Mouse (Mus musculus) gastrocnemius, postnatal 14 days (tissue): ENCODE results near the gene Kcmf1. TPM values are rescaled to one million over a fixed set of nuclear protein-coding genes. Genes with fewer than 3 reads are reported as not detected.

Source experiments
- DNase-seq: peaks from one replicate; pipeline ENCODE4 v3.0.0; 2021; ENCODE audit warnings: mixed read lengths
- intact Hi-C: fragments of 180-260 bp; cut with DNase I; formaldehyde crosslinking; loops from one replicate; pipeline ENCODE4 v1.15.1; 2025; ENCODE audit warnings: low total_unique reads
- total RNA-seq, 2 experiments: library from RNA; stranded (reverse); gene quantifications; 2 replicates each; pipeline ENCODE4 v1.2.3; 2021

Kcmf1 gene
- total RNA-seq, 2 experiments from 2014 or later = 78.7 to 84.8 TPM

DNA sequence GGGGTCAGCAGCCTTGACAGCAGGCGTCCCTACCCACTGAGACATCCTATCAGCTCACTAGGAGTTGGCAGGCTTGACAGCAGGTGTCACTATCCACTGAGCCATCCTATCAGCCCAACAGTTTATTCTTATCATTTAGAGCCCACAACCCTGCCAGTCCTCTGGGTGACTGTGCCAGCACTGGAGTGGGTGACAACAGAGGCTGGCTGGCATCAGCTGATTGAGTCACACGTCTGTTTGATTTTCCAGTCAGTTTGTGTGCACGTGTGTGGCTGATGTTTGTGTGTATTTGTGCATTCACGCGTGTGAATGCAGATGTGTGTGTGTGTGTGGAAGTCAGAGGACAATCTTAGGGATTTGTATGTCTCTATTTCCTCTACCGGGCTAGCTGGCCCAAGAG lies 97.7 kb downstream of the Kcmf1 start:
- intact Hi-C loops = no loop called here
- DNase-seq = no peak

DNA sequence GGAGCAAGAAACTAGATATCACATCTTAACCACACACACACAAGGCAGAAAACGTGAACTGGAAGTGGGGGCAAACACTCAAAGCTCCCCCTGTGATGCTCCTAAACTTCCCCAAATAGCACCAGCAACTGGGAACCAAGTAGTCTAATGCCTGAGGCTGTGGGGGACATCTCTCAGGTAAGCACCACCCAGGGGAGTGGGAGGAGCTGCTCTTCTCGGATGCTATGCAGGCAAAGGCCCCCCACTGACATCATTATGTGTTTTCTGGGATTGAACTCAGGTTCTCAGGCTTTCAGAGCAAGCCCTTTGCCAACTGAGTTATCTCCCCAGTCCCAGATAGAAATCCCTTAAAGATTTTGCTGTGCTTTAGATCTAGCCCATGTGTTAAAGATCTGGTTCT lies 99.1 kb downstream of the Kcmf1 start:
- no peak for DNase-seq
- intact Hi-C loops = no loop called here

DNA sequence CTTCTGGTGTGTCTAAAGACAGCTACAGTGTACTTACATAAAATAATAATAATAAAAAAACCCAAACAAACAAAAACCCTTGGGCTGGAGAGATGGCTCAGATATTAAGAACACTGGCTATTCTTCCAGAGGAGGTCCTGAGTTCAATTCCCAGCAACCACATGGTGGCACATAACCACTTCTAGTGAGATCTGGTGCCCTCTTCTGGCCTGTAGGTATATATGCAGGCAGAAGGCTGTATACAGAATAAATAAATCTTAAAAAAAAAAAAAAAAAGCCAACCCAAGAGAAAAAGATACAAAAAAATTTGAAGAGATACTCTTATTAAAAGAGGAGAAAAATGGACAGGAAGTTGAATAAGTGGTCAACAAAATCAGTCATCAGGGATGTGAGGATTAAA lies 102.0 kb downstream of the Kcmf1 start:
- intact Hi-C loops = loop anchor here (5.0 kb wide), 1 partner anchor 165 kb away; no protein-coding TSS in a partner anchor
- no peak for DNase-seq

DNA sequence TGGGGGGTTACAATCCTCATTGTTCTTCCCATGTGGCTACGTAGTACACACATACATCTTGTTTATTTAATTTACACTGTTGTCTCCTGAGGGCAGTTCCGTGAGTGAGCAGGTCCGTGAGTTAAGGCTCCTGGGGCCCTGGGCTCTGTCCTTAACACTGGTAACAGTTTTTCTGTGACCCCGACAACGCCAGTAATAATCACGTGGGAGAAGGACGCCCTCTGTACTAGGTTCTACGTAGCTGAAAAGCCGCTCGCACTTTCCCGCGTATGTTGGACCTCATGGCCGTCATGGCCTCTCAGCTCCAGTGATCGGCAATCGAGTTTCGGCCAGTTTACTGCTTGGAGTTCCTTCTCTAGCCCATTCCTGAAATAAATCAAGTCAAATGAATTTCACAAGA lies 104.3 kb downstream of the Kcmf1 start:
- no peak for DNase-seq
- intact Hi-C loops = loop anchor here (5.0 kb wide), 1 partner anchor 163 kb away; no protein-coding TSS in a partner anchor

GRCm38 (mm10) chr6:72794870-72795269 lies 104.9 kb downstream of the Kcmf1 start:
- DNase-seq = no peak
- intact Hi-C loops = loop anchor here (5.0 kb wide), 2 partner anchors 148 to 163 kb away; no protein-coding TSS in a partner anchor

GRCm38 (mm10) chr6:72792641-72793040 lies 107.1 kb downstream of the Kcmf1 start:
- no peak for DNase-seq
- intact Hi-C loops = loop anchor here (5.0 kb wide), 1 partner anchor 145 kb away; no protein-coding TSS in a partner anchor

Other genes starting within 250 kb of the Kcmf1 start
- gene Tcf7l1, start 110.7 kb downstream of the Kcmf1 start, total RNA-seq = 10 to 100 TPM in 1 of 2 experiments, 1 to 10 TPM in 1; 9.6 to 10.4 TPM
- 100 to 1,000 TPM; 225 to 328 TPM for gene Tmsb10, start 58.8 kb upstream of the Kcmf1 start, total RNA-seq